ENCODE assay signal across 8 mouse cellular contexts in genomic region chr8:12927204-12927983, GRCm38 (mm10). TPM values are rescaled to one million over a fixed set of nuclear protein-coding genes. Genes with fewer than 3 reads are reported as not detected.
DNase-seq lines count a peak whose midpoint lies in the region; ATAC-seq and TF ChIP-seq lines count a peak whose summit lies in the region.

No protein-coding gene starts in this region.

- DNase-seq in forebrain, embryonic 11.5 days (ENCODE audit: low spot score) = peak; percentile 79
- peak; percentile 3 for DNase-seq in Patski (ENCODE audit: low read depth, low spot score)
- peak; percentile 86 to 94 for DNase-seq in cerebellum, postnatal 14 days
- DNase-seq in kidney, adult 2 months = peak; percentile 83
- peak; percentile 83 for DNase-seq in retina, postnatal 1 day

- H3K4me2 ChIP-seq in forebrain, embryonic 11.5 days (ENCODE audit: low read depth, low read length, severe bottlenecking) = no peak overlapping the region
- H3K4me2 ChIP-seq in forebrain, embryonic 15.5 days (replicated peaks) = no peak overlapping the region
- H3K4me2 ChIP-seq in lung, embryonic 16.5 days (ENCODE audit: low read depth, low read length) = peak overlapping the region; percentile 46

- no peak for TF ChIP-seq POLR2A in kidney, adult 2 months (IDR thresholded peaks at IDR 0.05; ENCODE audit: low read depth, low read length)

- no peaks in the 10 kb centered on the region; the same call in 1 of the 2 replicates for H3K4me1 ChIP-seq in forebrain, embryonic 11.5 days (replicated peaks; ENCODE audit: control insufficient read depth, insufficient read depth, low read length)
- H3K4me1 ChIP-seq in forebrain, embryonic 15.5 days = peaks cover 23% of the 10 kb centered on the region
- H3K4me1 ChIP-seq in kidney, adult 2 months (ENCODE audit: control insufficient read depth, insufficient read depth, low read length) = peaks cover 14% of the 10 kb centered on the region
- H3K4me1 ChIP-seq in lung, embryonic 16.5 days (replicated peaks; ENCODE audit: control insufficient read depth, insufficient read depth, low read length) = peaks cover 34% of the 10 kb centered on the region

- no peaks in the 10 kb centered on the region for H3K27me3 ChIP-seq in forebrain, embryonic 11.5 days (ENCODE audit: control insufficient read depth, insufficient read depth, low read length)
- H3K27me3 ChIP-seq in forebrain, embryonic 15.5 days = no peaks in the 10 kb centered on the region
- no peaks in the 10 kb centered on the region for H3K27me3 ChIP-seq in Patski
- H3K27me3 ChIP-seq in kidney, adult 2 months (replicated peaks; ENCODE audit: control insufficient read depth, insufficient read depth, low read length) = no peaks in the 10 kb centered on the region
- no peaks in the 10 kb centered on the region for H3K27me3 ChIP-seq in lung, embryonic 16.5 days (ENCODE audit: control insufficient read depth, insufficient read depth, low read depth, low read length)

- in situ Hi-C loops in Patski (cut with MboI; ENCODE audit: low pct_unique_long_range_greater_than_20kb) = no loop called here

- no peak overlapping the region for H3K27ac ChIP-seq in forebrain, embryonic 11.5 days (ENCODE audit: low read depth, low read length)
- H3K27ac ChIP-seq in forebrain, embryonic 15.5 days (replicated peaks) = no peak overlapping the region
- peak overlapping the region; percentile 89 for H3K27ac ChIP-seq in kidney, adult 2 months (ENCODE audit: insufficient read depth, low read depth, low read length)
- H3K27ac ChIP-seq in lung, embryonic 16.5 days (ENCODE audit: low read length) = no peak overlapping the region

- CTCF ChIA-PET in Patski (lab: Charles Lee) = interaction anchor here (0.9 to 2.4 kb wide), 10 partner anchors 9 to 33 kb away, joined by 3 to 14 read pairs (median 6); no protein-coding TSS in a partner anchor

- POLR2A ChIA-PET in Patski (lab: Charles Lee) = no interaction called here

- H3K9ac ChIP-seq in forebrain, embryonic 11.5 days (ENCODE audit: low read length) = no peak overlapping the region
- no peak overlapping the region for H3K9ac ChIP-seq in forebrain, embryonic 15.5 days (replicated peaks)
- H3K9ac ChIP-seq in lung, embryonic 16.5 days (ENCODE audit: low read length) = peak overlapping the region; percentile 34

- no peak for ATAC-seq in forebrain, embryonic 11.5 days (replicated peaks; ENCODE audit: low FRiP score)
- ATAC-seq in forebrain, embryonic 15.5 days (replicated peaks) = no peak
- peak; percentile 45 for ATAC-seq in Patski
- peak; percentile 49 for ATAC-seq in granulocyte monocyte progenitor cell, adult 5-6 weeks (replicated peaks; ENCODE audit: poor library complexity, severe bottlenecking)
- ATAC-seq in lung, embryonic 16.5 days (ENCODE audit: low read depth) = peak; percentile 43; the same call in 1 of the 2 replicates

- no peak overlapping the region for H3K4me3 ChIP-seq in forebrain, embryonic 11.5 days (ENCODE audit: low read depth, low read length)
- H3K4me3 ChIP-seq in forebrain, embryonic 15.5 days = no peak overlapping the region
- peak overlapping the region; percentile 58 for H3K4me3 ChIP-seq in kidney, adult 2 months (ENCODE audit: insufficient read depth, low read depth, low read length)
- H3K4me3 ChIP-seq in lung, embryonic 16.5 days (ENCODE audit: low read length) = peak overlapping the region; percentile 23

- 62% methylated on average over 7 of the region's 7 CpGs for WGBS in forebrain, embryonic 11.5 days
- WGBS in forebrain, embryonic 15.5 days = 62% methylated on average over 7 of the region's 7 CpGs
- 36% methylated on average over 7 of the region's 7 CpGs for WGBS in kidney, adult 2 months
- 52% methylated on average over 7 of the region's 7 CpGs for WGBS in lung, embryonic 16.5 days

- no peak for TF ChIP-seq CTCF in Patski (IDR thresholded peaks at IDR 0.05)
- TF ChIP-seq CTCF in kidney, adult 2 months (conservative IDR thresholded peaks at IDR 0.05; ENCODE audit: insufficient read depth, insufficient read length, low read depth, low read length) = peak; percentile 80

- H3K36me3 ChIP-seq in forebrain, embryonic 11.5 days (ENCODE audit: control insufficient read depth, insufficient read depth, low read length) = no peaks in the 10 kb centered on the region
- H3K36me3 ChIP-seq in forebrain, embryonic 15.5 days = no peaks in the 10 kb centered on the region
- H3K36me3 ChIP-seq in kidney, adult 2 months (ENCODE audit: control insufficient read depth, insufficient read depth, low read length) = no peaks in the 10 kb centered on the region
- no peaks in the 10 kb centered on the region for H3K36me3 ChIP-seq in lung, embryonic 16.5 days (ENCODE audit: control insufficient read depth, insufficient read depth, low read length)

- no peaks in the 10 kb centered on the region for H3K9me3 ChIP-seq in forebrain, embryonic 11.5 days (ENCODE audit: control insufficient read depth, low read length)
- H3K9me3 ChIP-seq in forebrain, embryonic 15.5 days = no peaks in the 10 kb centered on the region
- no peaks in the 10 kb centered on the region for H3K9me3 ChIP-seq in lung, embryonic 16.5 days (ENCODE audit: control insufficient read depth, low read length)

RNA-seq across cellular contexts. Expression of gene Mcf2l, which starts 53.8 kb away (rescaled TPM):
- polyA plus RNA-seq in forebrain, embryonic 11.5 days (2014; fragmentation: Nextera tagmentation; extraction: Ambion mirVana) = 55.5 and 63.8 TPM in 2 replicates
- 134 and 139 TPM in 2 replicates for polyA plus RNA-seq in forebrain, embryonic 15.5 days (2015; fragmentation: Nextera tagmentation; extraction: Ambion mirVana)
- 6.8 TPM for polyA plus RNA-seq in Patski (2021)
- total RNA-seq in granulocyte monocyte progenitor cell, adult 5-6 weeks (2014; fragmentation: Nextera tagmentation) = 19.5 and 19.8 TPM in 2 replicates
- total RNA-seq in granulocyte monocyte progenitor cell, adult 5-6 weeks (2017) = 16.2 and 16.4 TPM in 2 replicates
- polyA plus RNA-seq in kidney, adult 2 months (2012; rRNA removed) = 15.1 and 16.6 TPM in 2 replicates
- 16.0 and 16.1 TPM in 2 replicates for polyA plus RNA-seq in lung, embryonic 16.5 days (2015; fragmentation: Nextera tagmentation; extraction: Ambion mirVana)

Comparison
In these comparisons a context has a peak if more than half of its experiments do, and no peak if none do; other contexts are left out.
1. ATAC-seq: peak in Patski (single experiment), granulocyte monocyte progenitor cell, adult 5-6 weeks (single experiment) and lung, embryonic 16.5 days (single experiment); none in forebrain, embryonic 11.5 days (single experiment) and forebrain, embryonic 15.5 days (single experiment).
2. DNase-seq: peak in every context shown above with its lines; median percentile 90 in cerebellum, postnatal 14 days; 83 in kidney, adult 2 months; 83 in retina, postnatal 1 day; 79 in forebrain, embryonic 11.5 days; 3 in Patski.
3. H3K4me3 ChIP-seq: peak in kidney, adult 2 months (single experiment) and lung, embryonic 16.5 days (single experiment); none in forebrain, embryonic 11.5 days (single experiment) and forebrain, embryonic 15.5 days (single experiment).